Mouse (Mus musculus) neural tube, embryonic 11.5 days (tissue): ENCODE measurements around the gene Fbxl19. TPM values are rescaled to one million over a fixed set of nuclear protein-coding genes. Genes with fewer than 3 reads are reported as not detected.
A peak's percentile ranks its signal among the peaks of the same experiment; 100 is the strongest.

Source experiments
- ATAC-seq: fragments of 200-750 bp; cut with Nextera tagmentation; 2 replicates; pipeline ENCODE4 v1.8.0; 2017; ENCODE audit warnings: moderate number of reproducible peaks, mild to moderate bottlenecking, moderate TSS enrichment, moderate library complexity; ENCODE audit not compliant: insufficient read depth, low FRiP score, low TSS enrichment
- DNase-seq: peaks from one replicate; pipeline ENCODE4 v3.0.0-alpha.2; 2015; ENCODE audit warnings: low spot score
- H3K27ac ChIP-seq: fragments of 300-500 bp; sonication (generic); 2 replicates; pipeline ENCODE4 v1.5.1; 2014; ENCODE audit warnings: low read depth, mild to moderate bottlenecking, low read length
- H3K27me3 ChIP-seq: fragments of 300-500 bp; sonication (generic); 2 replicates; pipeline ENCODE4 v1.6.1; 2014; ENCODE audit warnings: mild to moderate bottlenecking, low read length, mixed read lengths; ENCODE audit not compliant: control insufficient read depth, insufficient read depth
- H3K36me3 ChIP-seq: fragments of 300-500 bp; sonication (generic); 2 replicates; pipeline ENCODE4 v1.6.1; 2014; ENCODE audit warnings: mild to moderate bottlenecking, low read length, moderate library complexity, mixed read lengths; ENCODE audit not compliant: control insufficient read depth, insufficient read depth
- H3K4me1 ChIP-seq: fragments of 300-500 bp; sonication (generic); 2 replicates; pipeline ENCODE4 v1.6.1; 2014; ENCODE audit warnings: low read length, mixed read lengths; ENCODE audit not compliant: control insufficient read depth, insufficient read depth
- H3K4me2 ChIP-seq: fragments of 300-500 bp; sonication (generic); 2 replicates; pipeline ENCODE4 v1.6.1; 2014; ENCODE audit warnings: low read depth, mild to moderate bottlenecking, moderate library complexity
- H3K4me3 ChIP-seq: fragments of 300-500 bp; sonication (generic); 2 replicates; pipeline ENCODE4 v1.5.1; 2014; ENCODE audit warnings: low read depth, low read length
- H3K9ac ChIP-seq: fragments of 300-500 bp; sonication (generic); 2 replicates; pipeline ENCODE4 v1.6.1; 2014; ENCODE audit warnings: mild to moderate bottlenecking, low read length
- H3K9me3 ChIP-seq: fragments of 300-500 bp; sonication (generic); 2 replicates; pipeline ENCODE4 v1.6.1; 2016; ENCODE audit warnings: low read length; ENCODE audit not compliant: control insufficient read depth
- WGBS: fragments of 180-500 bp; shearing (Covaris S2); extraction: QIAGEN DNeasy Blood & Tissue Kit; methylation state at CpG from one replicate; pipeline ENCODE4 v1.1.7; 2014; 5-methylcytosine and 5-hydroxymethylcytosine counted together
- polyA plus RNA-seq: library from polyadenylated mRNA; unstranded; fragments of >200 nt; fragmentation: Nextera tagmentation; extraction: Ambion mirVana; gene quantifications from 2 replicates; pipeline ENCODE4 v1.2.1, GENCODE M21; 2014

Gene Fbxl19
- polyA plus RNA-seq, 1 experiment from 2014 or later: 7.7 TPM

DNA sequence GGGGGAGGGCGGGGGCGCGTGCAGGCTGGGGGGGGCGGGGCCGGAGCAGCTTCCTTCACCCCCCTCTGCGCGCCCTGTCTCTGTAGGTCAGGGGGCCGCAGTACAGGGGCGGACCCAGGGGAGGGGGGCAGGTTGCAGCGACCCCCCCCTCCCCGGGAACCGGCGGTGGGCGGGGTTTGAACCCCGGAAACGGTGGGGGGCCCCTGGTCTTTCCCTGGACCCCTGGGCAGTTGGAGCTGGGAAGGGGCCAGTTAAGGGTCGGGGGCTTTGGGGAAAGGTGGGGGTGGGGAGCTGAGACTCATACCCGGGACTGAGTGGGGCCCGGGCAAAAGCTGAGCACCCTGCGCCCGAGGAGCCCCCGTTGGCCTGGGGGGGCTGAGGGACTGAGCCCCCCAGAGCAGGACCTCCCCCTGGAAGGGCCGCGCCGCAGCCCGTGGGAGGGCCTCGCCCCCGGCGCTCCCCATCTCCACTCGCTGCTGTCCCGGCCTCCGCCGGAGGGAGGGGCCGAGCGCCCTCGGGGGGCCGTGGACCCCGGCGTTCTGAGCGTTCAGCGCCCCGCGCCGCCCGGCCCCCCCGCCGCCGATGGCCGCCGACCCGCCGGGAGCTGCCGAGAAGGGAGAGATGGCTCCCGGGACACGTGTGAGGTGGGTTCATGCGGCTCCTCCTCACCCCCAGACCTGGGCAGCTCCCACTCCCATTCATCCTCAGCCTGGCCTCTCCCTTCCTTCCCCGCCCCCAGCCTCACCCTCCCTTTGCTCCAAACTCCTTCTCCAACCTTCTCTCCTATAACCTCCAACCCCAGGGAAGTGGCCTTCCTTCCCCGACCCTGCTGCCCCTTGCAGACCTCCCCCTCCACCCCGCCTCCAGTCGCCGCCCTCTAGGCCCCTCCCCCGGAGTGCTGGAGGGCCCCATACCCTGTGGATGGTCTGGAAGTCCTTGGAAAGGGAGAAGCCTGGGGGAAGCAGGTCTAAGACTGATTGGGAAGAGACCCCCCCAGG, 2.5 kb downstream of the Fbxl19 start:
- Histone ChIP-seq H3K9ac (peak overlapping the region; percentile 92), H3K4me1 (peaks cover 3% of the 10 kb centered on the region; the same call in 1 of the 2 replicates), H3K4me2 (peak overlapping the region; percentile 87), H3K36me3 (peaks cover 20% of the 10 kb centered on the region), H3K27me3 (no peaks in the 10 kb centered on the region), H3K4me3 (peak overlapping the region; percentile 91), H3K9me3 (no peaks in the 10 kb centered on the region), H3K27ac (peak overlapping the region; percentile 89)
- under 1% methylated on average over 48 of the region's 62 CpGs for WGBS
- DNase-seq: peak; percentile 62
- peak; percentile 20; the same call in 1 of the 2 replicates for ATAC-seq

DNA sequence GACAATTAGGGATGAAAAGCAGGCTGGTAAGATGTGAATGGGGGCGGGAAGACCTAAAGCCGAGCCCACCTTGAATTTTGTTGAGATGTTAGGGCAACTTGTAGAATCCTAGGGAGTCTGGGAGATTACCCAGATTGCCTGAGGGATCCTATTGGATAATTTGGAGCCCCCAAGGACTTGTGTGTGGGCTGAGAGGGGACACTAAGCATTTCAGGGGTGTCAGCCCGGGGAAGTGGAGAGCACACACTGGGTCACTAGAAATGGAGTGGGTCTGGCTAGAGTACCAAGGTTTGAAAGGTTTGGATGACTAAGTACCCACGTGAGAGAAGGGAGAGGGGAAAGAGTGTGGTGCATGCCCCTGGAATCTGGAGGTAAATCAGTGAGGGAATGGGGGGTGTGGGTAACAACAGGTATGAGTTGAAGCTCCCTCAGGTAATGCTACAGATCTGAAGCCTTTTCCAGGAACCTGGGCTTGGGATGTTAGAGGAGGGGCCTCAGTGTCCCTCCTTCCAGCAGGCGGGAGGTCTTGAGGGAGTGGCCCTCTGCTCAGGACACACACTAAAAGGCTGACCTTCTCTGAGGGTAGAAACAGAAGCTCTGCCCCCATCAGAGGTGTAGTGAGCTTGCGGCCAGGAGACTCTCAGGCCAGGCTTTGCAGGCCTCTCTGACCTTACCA, 3.4 kb downstream of the Fbxl19 start:
- ATAC-seq (no peak), DNase-seq (no peak)
- H3K4me2 ChIP-seq: peak overlapping the region; percentile 87
- peaks cover 25% of the 10 kb centered on the region for H3K36me3 ChIP-seq
- H3K27ac ChIP-seq: no peak overlapping the region
- WGBS: 42% methylated on average over 6 of the region's 6 CpGs
- H3K9me3 ChIP-seq: no peaks in the 10 kb centered on the region
- peaks cover 3% of the 10 kb centered on the region; the same call in 1 of the 2 replicates for H3K4me1 ChIP-seq
- peak overlapping the region; percentile 91 for H3K4me3 ChIP-seq
- no peaks in the 10 kb centered on the region for H3K27me3 ChIP-seq
- H3K9ac ChIP-seq: peak overlapping the region; percentile 92

- Histone ChIP-seq H3K9me3 (no peaks in the 10 kb centered on the region), H3K4me2 (no peak overlapping the region), H3K4me3 (peak overlapping the region; percentile 91; the same call in 1 of the 2 replicates), H3K27me3 (no peaks in the 10 kb centered on the region), H3K36me3 (peaks cover 25% of the 10 kb centered on the region), H3K9ac (no peak overlapping the region), H3K27ac (no peak overlapping the region), H3K4me1 (peaks cover 3% of the 10 kb centered on the region; the same call in 1 of the 2 replicates)
- DNase-seq (no peak), ATAC-seq (no peak)
- WGBS: 95% methylated on average over 28 of the region's 28 CpGs
Measured at GRCm38 (mm10) chr7:127748235-127748560, 3.9 kb downstream of the Fbxl19 start.

DNA sequence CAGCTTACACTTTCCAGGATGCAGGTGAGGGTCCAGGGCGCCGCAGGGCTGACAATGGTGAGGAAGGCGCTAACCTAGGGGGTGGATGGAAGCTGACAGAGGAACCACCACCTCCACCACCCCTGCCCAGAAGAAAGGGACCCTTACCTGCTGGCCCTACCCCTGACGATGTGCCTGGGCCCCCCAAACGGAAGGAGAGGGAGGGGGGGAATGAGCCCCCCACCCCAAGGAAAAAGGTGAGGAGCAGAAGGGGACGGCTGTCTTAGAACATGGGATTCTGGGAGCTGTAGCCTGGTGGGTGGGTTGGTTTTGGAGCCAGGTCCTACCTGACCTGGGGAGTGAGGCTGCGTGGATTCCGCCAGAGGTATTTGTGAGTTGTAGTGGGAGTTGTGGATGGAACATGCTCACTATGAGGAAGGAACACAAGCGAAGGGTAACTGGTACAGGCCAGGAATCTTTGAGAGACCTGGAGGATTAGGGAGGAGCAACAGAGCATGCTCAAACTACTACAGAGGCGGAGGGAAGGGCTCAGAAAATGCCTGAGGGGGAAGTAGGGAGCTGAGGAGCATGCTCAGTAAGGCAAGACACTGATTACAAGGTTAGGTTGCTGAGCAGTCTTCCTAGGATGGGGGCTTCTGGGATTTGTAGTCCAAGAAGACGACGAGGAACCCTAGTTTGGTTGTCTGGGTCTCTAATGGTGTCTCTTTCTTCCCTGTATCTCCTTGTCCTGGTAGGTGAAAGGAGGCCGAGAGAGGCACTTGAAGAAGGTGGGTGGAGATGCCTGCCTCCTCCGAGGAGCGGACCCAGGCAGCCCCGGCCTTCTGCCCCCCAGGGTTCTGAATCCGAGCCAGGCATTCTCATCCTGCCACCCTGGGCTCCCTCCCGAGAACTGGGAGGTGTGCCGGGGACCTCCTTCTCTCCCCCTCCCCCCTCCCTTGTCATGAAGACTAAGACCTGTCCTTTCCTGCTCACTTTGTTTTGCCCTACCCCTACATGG, 6.1 kb downstream of the Fbxl19 start:
- no peak for ATAC-seq
- Histone ChIP-seq H3K9me3 (no peaks in the 10 kb centered on the region), H3K27ac (no peak overlapping the region), H3K9ac (no peak overlapping the region), H3K27me3 (no peaks in the 10 kb centered on the region), H3K36me3 (peaks cover 29% of the 10 kb centered on the region), H3K4me3 (no peak overlapping the region), H3K4me2 (no peak overlapping the region), H3K4me1 (peaks cover 3% of the 10 kb centered on the region; the same call in 1 of the 2 replicates)
- 92% methylated on average over 19 of the region's 19 CpGs for WGBS
- DNase-seq: no peak

DNA sequence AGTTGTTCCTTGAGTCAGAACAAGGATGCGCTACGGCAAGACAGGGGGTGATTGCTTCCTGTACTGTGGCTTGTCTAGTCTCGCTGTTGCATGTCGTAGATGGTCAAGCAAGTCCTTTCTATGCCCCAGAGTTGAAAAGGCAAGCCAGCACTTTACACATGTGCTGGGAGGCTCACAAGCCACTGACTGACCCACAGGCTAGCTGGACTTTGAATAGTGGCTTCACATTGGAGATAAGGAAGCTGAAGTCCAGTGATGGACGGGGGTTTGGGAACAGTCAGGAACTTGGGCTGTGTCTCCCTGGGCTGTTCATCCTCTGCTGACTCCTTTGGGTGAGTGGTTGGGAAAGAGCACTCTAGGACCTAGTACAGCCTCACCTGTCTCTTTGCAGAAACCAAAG, 7.3 kb downstream of the Fbxl19 start:
- H3K36me3 ChIP-seq: peaks cover 31% of the 10 kb centered on the region
- ATAC-seq (no peak), DNase-seq (no peak)
- no peak overlapping the region for H3K4me2 ChIP-seq
- no peak overlapping the region for H3K4me3 ChIP-seq
- H3K27me3 ChIP-seq: no peaks in the 10 kb centered on the region
- H3K9ac ChIP-seq: no peak overlapping the region
- H3K9me3 ChIP-seq: no peaks in the 10 kb centered on the region
- no peak overlapping the region for H3K27ac ChIP-seq
- H3K4me1 ChIP-seq: peaks cover 3% of the 10 kb centered on the region; the same call in 1 of the 2 replicates
- WGBS: 93% methylated on average over 5 of the region's 5 CpGs

- peaks cover 3% of the 10 kb centered on the region for H3K4me1 ChIP-seq
- peaks cover 31% of the 10 kb centered on the region for H3K36me3 ChIP-seq
- H3K4me2 ChIP-seq: no peak overlapping the region
- 97% methylated on average over 27 of the region's 27 CpGs for WGBS
- H3K9ac ChIP-seq: no peak overlapping the region
- no peak overlapping the region for H3K27ac ChIP-seq
- no peaks in the 10 kb centered on the region for H3K9me3 ChIP-seq
- no peak overlapping the region; the same call in 1 of the 2 replicates for H3K4me3 ChIP-seq
- no peak for DNase-seq
- H3K27me3 ChIP-seq: no peaks in the 10 kb centered on the region
- no peak for ATAC-seq
Measured at GRCm38 (mm10) chr7:127752069-127752468, 7.7 kb downstream of the Fbxl19 start.

DNA sequence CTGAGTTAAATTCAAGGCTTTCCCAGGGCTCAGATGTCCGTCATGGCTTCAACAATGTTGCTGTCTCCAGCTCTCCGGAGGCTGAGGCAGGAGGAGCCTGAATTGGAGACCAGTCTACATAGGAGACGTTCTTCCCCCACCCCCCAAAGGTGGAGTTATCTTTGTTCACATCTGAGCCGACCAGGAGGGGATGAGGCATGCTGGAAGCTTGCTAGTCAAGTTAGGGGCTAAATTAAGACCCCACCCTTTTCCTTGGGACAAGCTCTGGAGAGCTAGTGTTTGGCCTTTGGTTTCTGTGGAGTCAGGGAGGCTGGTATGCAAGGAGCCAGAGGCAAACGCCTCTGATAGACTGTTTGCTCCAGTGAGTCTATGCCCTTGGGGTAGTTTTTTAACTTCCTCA, 8.8 kb downstream of the Fbxl19 start:
- Histone ChIP-seq H3K4me3 (no peak overlapping the region), H3K27ac (no peak overlapping the region), H3K36me3 (peaks cover 36% of the 10 kb centered on the region), H3K27me3 (no peaks in the 10 kb centered on the region), H3K4me1 (no peaks in the 10 kb centered on the region; the same call in 1 of the 2 replicates), H3K9me3 (no peaks in the 10 kb centered on the region), H3K4me2 (no peak overlapping the region), H3K9ac (no peak overlapping the region)
- WGBS: 87% methylated on average over 5 of the region's 5 CpGs
- no peak for DNase-seq
- no peak for ATAC-seq

- WGBS: 92% methylated on average over 7 of the region's 7 CpGs
- peaks cover 34% of the 10 kb centered on the region for H3K36me3 ChIP-seq
- H3K9ac ChIP-seq: no peak overlapping the region
- H3K27me3 ChIP-seq: no peaks in the 10 kb centered on the region
- no peaks in the 10 kb centered on the region; the same call in 1 of the 2 replicates for H3K4me1 ChIP-seq
- H3K27ac ChIP-seq: no peak overlapping the region
- H3K4me3 ChIP-seq: no peak overlapping the region
- ATAC-seq (no peak), DNase-seq (no peak)
- no peaks in the 10 kb centered on the region for H3K9me3 ChIP-seq
- H3K4me2 ChIP-seq: no peak overlapping the region
Measured at GRCm38 (mm10) chr7:127753741-127754140, 9.4 kb downstream of the Fbxl19 start.
